Mouse (Mus musculus) megakaryocyte progenitor cell, adult 5-6 weeks (primary cell): Measurements from ENCODE around the gene Nusap1. TPM values are rescaled to one million over a fixed set of nuclear protein-coding genes. Genes with fewer than 3 reads are reported as not detected.
A peak's percentile ranks its signal among the peaks of the same experiment; 100 is the strongest.
"Not testable (repeated sequence)": the region's sequence is repeated elsewhere in the genome, so short reads cannot be mapped to it uniquely, and the experiment has no call there.

Experiments
- ATAC-seq: replicated peaks from 2 replicates; pipeline ENCODE4 v1.8.0; 2016; ENCODE audit warnings: mild to moderate bottlenecking, moderate TSS enrichment, inconsistent platforms; ENCODE audit not compliant: poor library complexity
- total RNA-seq, 2 experiments: library from RNA; stranded (forward) in 1 of 2; stranded (reverse) in 1 of 2; fragments of 157-497, 149-512 nt in 1 of 2; fragments of 200-1000 nt in 1 of 2; gene quantifications; 2 replicates each; pipeline versions ENCODE4 v1.2.3 to v1.2.4; 2015 to 2017

Nusap1 gene
- total RNA-seq (2015) (85.9 and 103 TPM in 2 replicates), total RNA-seq (2017) (96.0 and 104 TPM in 2 replicates)

DNA sequence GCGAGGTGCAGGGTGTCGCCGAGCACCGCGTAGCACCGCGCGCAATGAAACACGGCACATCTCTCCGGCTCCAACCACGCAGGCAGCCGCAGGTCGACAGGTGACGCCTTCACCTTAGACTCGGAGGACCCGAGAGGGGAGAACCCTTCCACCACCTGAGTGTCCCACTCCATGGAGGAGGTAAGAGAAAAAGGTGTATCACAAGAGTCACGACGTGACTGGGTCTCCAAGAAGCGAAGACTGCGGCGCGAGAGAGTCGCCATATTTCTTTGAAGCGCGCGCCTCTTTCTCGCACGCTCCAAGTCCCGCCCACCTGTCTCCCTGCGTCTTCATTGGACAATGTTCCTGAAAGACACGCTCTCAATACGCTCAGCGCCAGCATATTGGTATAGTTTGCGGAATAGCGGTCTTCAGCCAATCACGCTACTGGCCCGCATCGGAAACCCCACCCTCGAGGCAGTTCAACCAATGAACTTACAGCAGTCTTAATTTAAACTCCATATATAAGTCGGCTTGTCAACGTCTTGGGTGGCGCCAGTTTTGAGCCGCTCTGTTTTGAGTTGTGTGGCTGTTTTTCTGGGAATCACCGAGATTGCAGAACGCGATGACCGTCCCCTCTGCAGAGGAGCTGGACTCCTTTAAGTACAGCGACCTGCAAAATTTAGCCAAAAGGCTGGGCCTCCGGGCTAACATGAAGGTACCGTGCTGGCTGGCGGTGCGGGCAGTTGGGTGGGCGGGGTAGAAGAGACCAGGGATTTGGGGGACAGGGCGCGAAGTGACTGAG is at the start of gene Nusap1, which contains the start of gene Oip5:
Nusap1 (plus strand) TSS at position 100 of the 784 bp plus-strand sequence.
Oip5 (minus strand) TSS at position 271 of the 784 bp plus-strand sequence.
- ATAC-seq = peak; percentile 97

DNA sequence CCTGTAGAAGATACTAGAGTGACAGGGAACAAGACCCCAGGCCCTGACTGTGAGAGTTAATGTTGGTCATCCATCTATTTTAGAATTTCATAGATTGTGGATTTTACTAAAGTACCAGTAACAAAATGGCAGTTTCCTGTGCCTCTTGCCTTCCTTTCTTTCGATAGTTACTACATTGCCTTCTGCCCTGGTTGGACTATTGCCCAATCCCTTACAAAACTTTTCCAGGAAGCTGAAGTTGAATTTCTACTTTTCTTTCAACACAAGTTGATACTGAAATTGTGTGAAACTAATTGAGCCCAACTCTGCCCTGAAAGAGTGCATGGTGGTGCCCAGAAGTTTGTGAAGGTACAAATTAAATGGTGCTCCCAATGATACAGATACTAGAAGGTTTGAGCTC is 45.6 kb upstream of the Nusap1 start:
- ATAC-seq = peak; percentile 57

DNA sequence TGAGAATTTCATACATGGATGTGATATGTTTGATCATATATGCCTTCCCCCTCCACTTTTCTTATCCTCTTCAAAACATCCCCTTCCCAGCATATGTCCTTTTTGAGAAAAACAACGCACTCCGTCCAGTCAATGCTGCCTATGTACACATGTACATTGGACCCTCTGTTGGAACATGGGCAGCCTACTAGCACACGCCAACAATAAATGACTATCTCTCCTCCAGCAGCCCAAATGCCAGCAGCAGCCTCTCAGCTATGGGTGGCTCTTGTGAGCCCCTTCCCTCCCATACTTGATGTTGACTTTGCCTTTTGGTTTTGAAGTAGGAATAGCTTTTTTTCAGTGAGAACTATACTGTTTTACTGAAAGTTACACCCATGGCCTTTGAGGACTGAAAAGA is 36.5 kb upstream of the Nusap1 start:
- ATAC-seq = no peak

DNA sequence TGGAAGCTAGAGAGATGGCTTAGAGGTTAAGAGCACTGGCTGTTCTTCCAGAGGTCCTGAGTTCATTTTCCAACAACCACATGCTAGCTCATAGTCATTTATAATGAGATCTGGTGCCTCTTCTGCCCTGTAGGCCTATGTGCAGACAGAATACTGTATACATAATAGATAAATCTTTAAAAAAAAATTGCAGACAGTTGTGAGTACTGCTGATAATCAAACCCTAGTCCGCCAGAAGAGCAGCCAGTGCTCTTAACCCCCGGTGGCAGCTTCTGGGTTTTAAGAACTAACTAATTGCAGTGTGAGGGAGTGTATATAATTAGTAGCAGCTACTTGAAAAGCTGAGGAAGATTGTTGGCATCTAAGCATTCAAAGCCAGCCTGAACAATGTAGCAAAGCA is 34.7 kb upstream of the Nusap1 start:
- peak; percentile 52; the same call in 1 of the 2 replicates for ATAC-seq

DNA sequence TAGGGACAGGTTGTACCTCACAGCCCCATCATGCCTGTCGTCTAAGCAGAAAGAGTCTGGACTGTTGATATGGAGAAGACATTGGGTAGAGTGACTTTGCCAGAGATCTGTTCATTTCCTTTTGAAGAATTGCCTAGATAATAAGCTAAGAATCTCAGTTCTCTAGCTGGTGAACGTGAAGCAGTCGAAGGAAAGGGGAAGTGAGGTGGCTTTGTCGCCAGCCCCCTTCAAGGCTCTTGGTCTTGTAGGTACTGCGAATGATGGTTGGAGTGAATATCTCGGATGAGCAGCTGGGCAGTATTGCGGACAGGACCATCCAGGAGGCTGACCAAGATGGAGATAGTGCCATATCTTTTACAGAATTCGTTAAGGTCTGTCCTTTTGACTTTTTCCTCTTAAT is 33.8 kb upstream of the Nusap1 start:
- ATAC-seq = no peak

DNA sequence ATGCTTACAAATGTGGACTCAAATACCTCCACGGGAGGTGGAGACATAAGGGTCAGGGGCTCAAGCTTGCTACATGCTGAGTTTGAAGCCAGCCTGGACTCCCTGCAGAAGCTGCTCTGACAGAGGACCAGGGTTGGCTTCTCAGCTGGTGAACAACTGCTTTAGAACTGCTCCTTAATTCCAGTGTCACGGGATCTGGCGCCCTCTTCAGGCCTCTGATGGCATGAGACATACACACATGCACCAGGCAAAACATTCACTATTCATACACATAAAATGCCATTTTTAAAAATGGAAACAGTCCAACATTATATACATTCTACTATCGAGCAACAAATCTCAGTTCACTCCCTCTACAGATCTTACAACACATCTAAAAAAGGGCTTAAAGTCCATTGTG is 30.7 kb upstream of the Nusap1 start:
- peak; percentile 91 for ATAC-seq

DNA sequence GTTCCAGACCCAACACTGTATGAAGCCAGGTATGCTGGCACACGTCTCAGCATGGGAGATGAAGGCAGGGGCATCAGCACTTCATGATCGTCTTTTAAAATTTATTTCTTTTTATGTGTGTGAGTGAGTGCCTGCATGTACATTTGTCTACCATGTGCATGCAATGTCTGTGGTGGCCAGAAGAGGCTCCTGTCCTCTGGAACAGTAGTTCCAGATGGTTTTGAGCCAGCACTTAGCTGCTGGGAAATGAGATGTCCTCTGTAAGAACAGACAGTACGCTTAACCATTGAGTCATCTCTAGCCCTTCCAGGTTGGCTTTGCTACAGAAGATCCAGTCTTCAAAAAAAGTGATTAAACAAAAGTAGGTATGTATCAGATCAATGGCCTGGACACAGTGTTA is 26.9 kb upstream of the Nusap1 start:
- ATAC-seq = 0 out of 2 replicates have a peak, but pooled peaks have one; percentile 26

DNA sequence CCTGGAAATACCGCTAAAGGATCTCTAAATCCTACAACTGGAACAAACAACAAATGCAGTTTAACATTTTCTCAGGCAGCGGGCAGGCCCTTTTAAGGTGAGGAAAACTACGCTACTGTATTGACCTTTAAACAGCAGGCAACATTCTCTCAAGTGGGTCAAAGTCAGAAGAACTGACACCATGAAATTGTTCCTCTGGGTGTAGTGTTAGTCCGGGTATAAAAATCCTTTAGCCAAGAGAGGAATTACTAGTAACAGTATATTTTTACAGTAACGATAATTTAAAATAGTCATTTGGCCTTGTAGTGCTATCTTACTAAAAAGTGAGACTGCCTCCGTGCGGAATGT is 24.4 kb upstream of the Nusap1 start:
- ATAC-seq = no peak

DNA sequence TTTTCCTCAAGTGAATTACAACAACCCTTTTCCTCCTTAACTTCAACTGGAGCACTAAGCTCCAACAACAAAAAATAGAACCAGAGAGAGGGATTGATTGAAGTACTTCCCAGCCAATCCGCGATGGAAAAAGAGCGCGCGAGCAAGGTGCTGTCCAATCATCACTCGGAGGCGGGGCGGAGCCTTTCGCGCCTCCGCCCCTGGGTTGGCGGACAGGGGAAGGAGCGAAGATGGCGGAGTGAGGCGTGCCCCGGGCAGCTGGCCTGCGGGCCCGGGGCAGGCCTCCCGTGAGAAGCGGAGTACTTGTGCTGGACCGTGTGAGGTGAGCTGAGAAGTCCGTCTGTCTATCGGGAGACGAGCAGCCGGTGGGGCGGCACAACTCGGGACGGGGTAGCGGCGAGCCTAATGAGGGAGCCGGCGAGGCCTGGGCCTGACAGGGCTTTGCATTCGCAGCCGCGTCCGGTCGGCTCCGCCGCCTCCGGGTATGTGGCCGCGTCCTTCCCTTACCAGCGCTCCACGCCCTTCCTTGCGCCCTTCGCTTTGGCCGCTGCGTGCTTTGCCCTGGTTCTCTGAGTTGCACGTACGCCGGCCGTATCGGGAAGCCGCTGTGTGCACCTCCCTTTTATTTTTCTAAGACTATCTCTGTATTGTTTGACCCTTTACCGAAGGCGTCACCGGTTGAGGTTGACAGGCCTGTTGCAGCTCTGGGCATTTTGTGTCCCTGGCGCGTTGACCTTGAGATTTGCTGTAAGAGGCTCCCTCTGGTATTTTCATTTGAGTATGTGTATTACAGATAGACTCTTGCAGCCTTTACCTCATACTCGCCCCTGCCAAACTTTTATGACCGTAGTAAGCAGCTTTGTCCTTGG is 23.8 kb upstream of the Nusap1 start:
- peak; percentile 97 for ATAC-seq

DNA sequence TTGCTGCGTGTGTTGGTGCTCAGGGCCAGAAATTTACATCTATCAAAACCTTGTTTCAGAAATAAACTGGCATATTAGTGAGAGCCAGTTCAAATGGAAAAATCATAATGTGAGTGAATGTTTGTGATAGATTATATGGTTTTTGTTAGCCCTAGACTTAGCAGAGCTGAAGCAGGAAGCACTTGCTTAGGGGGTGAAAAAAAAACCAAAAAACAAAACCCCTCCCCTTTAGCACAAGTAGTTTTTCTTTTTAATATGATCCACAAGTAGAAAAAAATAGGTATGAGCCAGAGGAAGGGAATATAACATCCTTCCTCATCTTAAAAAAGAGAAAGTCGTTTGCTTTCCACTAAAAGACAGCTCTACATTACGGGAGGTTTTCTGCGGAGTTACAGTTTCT is 22.8 kb upstream of the Nusap1 start:
- ATAC-seq = no peak

DNA sequence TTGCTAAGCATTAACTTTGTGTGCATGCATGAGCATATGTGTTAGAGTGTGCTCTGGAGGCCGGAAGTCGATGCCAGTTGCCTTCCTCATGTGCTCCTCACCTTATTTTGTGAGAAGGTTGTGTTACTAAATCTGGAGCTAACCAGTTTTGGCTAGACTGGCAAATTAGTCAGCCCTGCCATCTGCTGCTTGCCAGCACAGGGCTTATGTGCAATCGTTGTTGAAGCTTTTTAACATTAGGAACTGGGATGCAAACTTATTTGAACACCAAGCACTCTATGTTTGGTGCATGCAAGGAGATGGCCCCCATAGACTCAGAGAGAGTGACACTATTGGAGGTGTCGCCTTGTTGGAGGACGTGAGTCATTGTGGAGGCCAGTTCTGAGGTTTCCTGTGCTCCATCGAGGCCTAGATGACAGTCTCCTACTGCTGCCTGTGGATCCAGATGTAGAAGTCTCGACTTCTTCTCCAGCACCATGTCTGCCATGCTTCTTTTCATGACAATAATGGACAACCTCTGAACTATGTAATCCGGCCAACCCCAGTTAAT is 21.2 kb upstream of the Nusap1 start:
- ATAC-seq = no peak

DNA sequence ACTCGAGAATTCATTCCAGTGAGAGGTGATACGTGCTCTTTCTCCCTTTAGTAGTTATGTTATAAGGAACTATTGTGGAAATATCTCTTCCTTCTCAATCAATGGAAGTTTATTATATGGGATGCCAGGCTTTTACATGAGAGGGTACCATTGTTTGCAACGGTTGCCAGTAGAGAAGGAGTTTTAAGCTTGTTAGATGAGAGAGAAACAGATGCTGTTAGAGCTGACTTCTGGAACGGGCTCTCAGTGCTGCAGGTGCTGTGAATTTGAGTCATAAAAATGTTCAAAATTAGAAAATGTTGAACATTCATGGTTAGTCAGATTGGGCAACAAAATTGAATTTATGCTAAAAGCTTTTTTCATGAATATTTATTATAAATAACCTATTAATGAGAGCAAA is 17.1 kb upstream of the Nusap1 start:
- ATAC-seq = no peak

DNA sequence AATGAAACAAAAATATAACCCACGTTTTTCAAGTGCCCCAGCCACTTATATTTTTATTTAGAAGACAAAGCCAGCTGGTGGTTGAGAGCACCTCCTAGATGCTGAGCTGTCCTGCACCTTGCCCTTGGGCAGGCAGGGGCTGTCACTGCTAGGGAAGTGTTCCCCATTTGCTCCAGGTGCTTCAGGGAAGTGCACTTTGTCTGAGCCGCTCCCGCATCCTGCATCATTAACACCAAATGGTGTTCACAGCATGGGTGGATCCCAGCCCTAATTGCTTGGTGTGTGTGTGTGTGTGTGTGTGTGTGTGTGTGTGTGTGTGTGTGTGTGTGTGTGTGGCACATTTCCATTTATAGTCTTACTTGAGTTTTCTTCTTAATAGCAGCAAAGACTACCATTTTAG is 16.5 kb upstream of the Nusap1 start:
- ATAC-seq = not testable (repeated sequence)

DNA sequence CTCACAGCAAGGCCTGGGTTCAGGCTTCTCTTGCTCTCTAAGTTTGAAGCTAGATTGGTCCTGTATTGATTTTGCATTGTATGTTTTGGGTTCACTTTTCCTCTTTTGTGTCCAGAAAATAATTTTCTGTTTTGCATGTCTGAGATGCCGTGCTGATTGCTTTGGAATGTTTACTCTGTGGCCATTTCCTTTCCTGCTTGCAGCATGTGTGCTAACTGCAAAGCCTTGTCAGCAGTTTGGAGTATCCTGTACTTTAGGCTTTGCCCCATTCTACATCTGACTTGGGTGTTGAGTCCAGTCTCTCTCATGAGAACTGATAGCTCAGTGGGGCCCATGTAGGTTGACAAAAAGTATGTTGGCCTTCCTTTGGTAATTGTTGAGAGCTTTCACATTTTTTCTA is 15.6 kb upstream of the Nusap1 start:
- ATAC-seq = no peak

DNA sequence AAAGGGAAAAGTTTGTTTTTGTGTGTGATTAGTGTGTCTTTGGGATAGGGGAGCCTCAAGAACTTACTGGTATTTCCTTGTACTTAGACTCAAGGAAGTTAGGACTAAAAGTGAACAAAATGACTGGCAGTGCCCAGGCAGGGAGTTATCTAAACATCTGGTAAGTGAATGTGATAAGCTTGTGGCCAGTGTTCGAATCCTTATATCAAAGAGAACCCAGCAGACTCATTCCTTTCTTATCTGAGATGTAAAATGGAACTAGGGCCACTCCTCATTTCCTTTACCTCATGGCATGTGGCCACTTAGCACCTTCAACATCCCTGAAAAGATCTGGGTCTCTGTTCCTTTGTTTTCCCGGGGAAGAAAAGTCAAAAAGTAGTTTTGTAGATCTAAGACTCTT is 14.2 kb upstream of the Nusap1 start:
- ATAC-seq = 0 out of 2 replicates have a peak, but pooled peaks have one; percentile 27

DNA sequence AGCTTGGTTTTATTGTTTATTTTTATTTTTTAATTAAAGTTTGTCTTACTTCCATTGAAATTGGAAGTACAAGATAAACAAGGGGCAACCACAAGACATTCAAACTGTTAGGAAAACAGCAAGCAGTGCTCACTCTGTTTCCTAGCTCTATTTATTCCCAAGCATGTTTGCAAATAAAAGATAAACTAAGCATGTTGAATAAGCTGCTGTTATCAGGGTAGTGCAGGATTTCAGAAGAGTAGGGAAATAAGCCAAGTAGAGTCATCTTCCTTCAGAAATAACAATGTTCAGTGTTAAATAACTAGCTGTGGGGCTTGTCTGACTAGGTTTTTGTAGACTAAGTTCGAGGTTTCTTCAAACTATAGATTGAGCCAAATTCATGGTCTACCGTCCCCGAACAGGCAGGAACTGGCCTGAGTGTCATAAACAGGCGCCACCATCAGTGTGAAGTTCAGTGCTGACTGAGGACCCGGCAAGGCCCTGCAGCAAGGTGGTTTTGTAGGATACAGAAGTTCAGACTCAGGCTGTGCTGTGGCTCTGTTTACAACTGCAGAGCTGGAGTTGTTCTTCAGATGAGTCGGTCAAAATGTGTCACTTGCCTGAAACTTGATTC is 12.6 kb upstream of the Nusap1 start:
- peak; percentile 73 for ATAC-seq

DNA sequence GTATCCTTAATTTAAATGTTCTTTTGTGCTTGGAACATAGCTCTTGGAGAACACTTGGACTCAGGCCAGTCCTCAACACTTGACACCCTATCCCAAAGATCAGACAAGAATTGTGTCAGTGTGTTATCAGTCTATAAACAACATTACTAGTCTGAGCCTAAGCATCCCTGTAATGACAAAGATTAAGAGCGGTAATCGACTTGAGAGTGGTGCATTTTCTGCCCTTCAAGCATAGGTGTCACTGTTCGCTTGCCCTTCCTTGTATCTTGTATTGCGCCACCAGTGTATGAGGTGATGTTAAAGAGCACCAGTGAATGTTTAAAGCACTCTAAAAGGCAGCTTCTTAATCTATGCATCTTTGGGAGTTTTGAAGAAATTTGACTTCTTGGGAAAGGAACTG is 11.1 kb upstream of the Nusap1 start:
- ATAC-seq = peak; percentile 87

DNA sequence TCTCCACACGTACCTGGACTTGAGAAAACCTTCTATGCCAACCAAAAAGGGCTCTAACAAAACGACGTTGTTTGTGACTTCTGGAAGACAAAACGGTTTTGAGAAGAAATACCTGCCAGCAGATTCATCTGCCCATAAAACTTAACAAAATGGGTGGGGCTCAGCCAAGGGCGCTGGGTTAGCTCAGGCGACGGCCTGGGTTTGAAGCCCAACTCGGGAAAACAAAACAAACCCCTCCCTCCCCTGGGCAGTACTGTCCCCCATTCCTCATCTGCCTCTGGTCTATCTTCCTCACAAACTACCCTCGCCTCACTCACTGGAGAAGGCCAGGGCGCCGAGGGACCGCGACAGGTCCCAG is 278 bp upstream of the Nusap1 start:
- peak; percentile 43; the same call in 1 of the 2 replicates for ATAC-seq

DNA sequence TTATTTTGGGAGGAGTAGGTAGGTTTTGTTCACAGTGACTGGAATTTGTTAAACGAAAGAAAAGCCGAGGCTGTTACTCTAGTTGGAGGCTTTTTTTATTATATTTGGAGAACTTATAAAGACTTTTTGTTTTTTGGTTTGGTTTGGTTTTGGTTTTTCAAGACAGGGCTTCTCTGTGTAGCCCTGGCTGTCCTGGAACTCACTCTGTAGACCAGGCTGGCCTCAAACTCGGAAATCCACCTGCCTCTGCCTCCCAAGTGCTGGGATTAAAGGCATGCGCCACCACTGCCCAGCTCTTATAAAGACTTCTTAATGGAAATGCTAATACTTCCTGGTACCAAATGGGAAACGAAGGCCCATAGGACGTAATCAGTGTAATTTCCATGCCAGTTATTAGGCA is 904 bp downstream of the Nusap1 start:
- not testable (repeated sequence) for ATAC-seq

DNA sequence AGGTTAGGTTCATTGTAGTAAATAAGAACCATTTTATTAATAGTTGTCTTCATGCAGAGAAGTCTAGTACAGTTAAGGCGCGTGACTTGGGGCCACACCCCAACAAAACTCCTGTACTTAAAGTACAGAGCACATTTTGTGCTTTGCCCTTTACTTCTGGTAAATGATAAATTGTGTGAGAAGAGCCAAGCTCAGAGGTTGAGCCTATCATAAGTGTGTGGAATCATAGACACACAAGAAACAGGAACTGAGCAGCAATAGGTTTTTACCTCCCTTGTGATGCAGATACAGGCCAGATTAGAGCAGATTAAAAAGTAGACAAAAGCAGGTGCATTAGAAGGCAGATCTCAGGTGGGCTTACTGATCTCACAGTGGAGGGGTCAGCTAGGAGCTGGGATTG is 3.2 kb downstream of the Nusap1 start:
- no peak for ATAC-seq

DNA sequence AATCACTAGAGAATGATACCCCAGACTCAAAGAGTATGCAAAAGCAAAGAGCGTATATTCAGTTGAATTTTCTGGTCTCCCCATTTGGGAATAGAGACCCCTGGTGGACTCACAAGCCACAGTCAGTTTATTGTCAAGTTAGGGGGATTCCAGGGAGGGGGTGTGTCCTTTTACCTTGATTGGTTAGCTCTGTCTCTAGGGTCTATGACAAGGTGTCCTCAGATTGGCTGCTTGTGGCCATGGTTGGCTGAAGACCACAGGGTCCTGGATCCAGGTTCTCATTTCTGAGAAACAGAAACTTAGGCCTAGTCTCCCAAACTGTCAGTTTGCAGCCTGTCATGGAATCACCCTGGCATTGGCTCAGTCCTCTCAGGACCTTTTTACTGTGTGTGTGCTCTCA is 18.7 kb downstream of the Nusap1 start:
- ATAC-seq = 0 out of 2 replicates have a peak, but pooled peaks have one; percentile 34
